Mouse (Mus musculus) limb, embryonic 14.5 days (tissue): ENCODE results near the gene Nr3c2. TPM values are rescaled to one million over a fixed set of nuclear protein-coding genes. Genes with fewer than 3 reads are reported as not detected.
A peak's percentile ranks its signal among the peaks of the same experiment; 100 is the strongest.

ENCODE experiments used
- ATAC-seq: fragments of 200-750 bp; cut with Nextera tagmentation; 2 replicates; pipeline ENCODE4 v1.8.0; 2017; ENCODE audit warnings: low read depth, moderate number of reproducible peaks, moderate TSS enrichment; ENCODE audit not compliant: low FRiP score
- DNase-seq: peaks from one replicate; pipeline ENCODE4 v3.0.0-alpha.2; 2015; ENCODE audit warnings: low spot score
- H3K27ac ChIP-seq: fragments of 300-500 bp; sonication (generic); replicated peaks from 2 replicates; pipeline ENCODE4 v1.5.1; 2014; ENCODE audit warnings: low read depth, mild to moderate bottlenecking, low read length, moderate library complexity, mixed read lengths
- H3K27me3 ChIP-seq: fragments of 300-500 bp; sonication (generic); 2 replicates; pipeline ENCODE4 v1.6.1; 2014; ENCODE audit warnings: low read length, mixed read lengths; ENCODE audit not compliant: control insufficient read depth, insufficient read depth
- H3K36me3 ChIP-seq: fragments of 300-500 bp; sonication (generic); 2 replicates; pipeline ENCODE4 v1.6.1; 2014; ENCODE audit warnings: mild to moderate bottlenecking, low read length, moderate library complexity, mixed read lengths; ENCODE audit not compliant: control insufficient read depth, insufficient read depth
- H3K4me1 ChIP-seq: fragments of 300-500 bp; sonication (generic); 2 replicates; pipeline ENCODE4 v1.6.1; 2014; ENCODE audit warnings: antibody characterized with exemption, low read length, mixed read lengths; ENCODE audit not compliant: control insufficient read depth, insufficient read depth
- H3K4me2 ChIP-seq: fragments of 300-500 bp; sonication (generic); replicated peaks from 2 replicates; pipeline ENCODE4 v1.6.1; 2014; ENCODE audit warnings: low read depth, mild to moderate bottlenecking, low read length, moderate library complexity; ENCODE audit not compliant: severe bottlenecking
- H3K4me3 ChIP-seq: fragments of 300-500 bp; sonication (generic); replicated peaks from 2 replicates; pipeline ENCODE4 v1.5.1; 2014; ENCODE audit warnings: low read length
- H3K9ac ChIP-seq: fragments of 300-500 bp; sonication (generic); 2 replicates; pipeline ENCODE4 v1.6.1; 2014; ENCODE audit warnings: mild to moderate bottlenecking, low read depth, low read length, moderate library complexity; ENCODE audit not compliant: severe bottlenecking
- H3K9me3 ChIP-seq: fragments of 300-500 bp; sonication (generic); 2 replicates; pipeline ENCODE4 v1.6.1; 2016; ENCODE audit warnings: low read length; ENCODE audit not compliant: control insufficient read depth
- POLR2A ChIP-seq: fragments of 200-500 bp; IDR thresholded peaks from 2 replicates; pipeline ENCODE4 v1.8.0; 2012; ENCODE audit warnings: inconsistent platforms, mild to moderate bottlenecking, moderate library complexity, borderline replicate concordance; ENCODE audit not compliant: insufficient read depth, insufficient read length; ENCODE audit errors: extremely low read depth
- WGBS: fragments of 180-500 bp; shearing (Covaris S2); extraction: QIAGEN DNeasy Blood & Tissue Kit; methylation state at CpG from one replicate; pipeline ENCODE4 v1.1.7; 2014; 5-methylcytosine and 5-hydroxymethylcytosine counted together
- polyA plus RNA-seq, 2 experiments: library from polyadenylated mRNA; depleted of rRNA in 1 of 2; stranded (reverse) in 1 of 2; unstranded in 1 of 2; fragments of >200 nt; fragmentation: Nextera tagmentation in 1 of 2; extraction: Ambion mirVana in 1 of 2; gene quantifications; 2 replicates each; pipeline versions ENCODE4 v1.2.1 to v1.2.3; 2012 to 2014

Gene Nr3c2
- polyA plus RNA-seq, 2 experiments = 2.1 to 6.1 TPM

GRCm38 (mm10) chr8:76987876-76988275 lies 88.6 kb downstream of the Nr3c2 start:
- DNase-seq (no peak), ATAC-seq (no peak)
- Histone ChIP-seq H3K4me1 (no peaks in the 10 kb centered on the region), H3K9ac (no peak overlapping the region), H3K9me3 (no peaks in the 10 kb centered on the region), H3K27ac (no peak overlapping the region), H3K4me3 (no peak overlapping the region), H3K36me3 (no peaks in the 10 kb centered on the region), H3K4me2 (no peak overlapping the region), H3K27me3 (no peaks in the 10 kb centered on the region)
- TF ChIP-seq POLR2A = no peak
- WGBS = 56% methylated on average over 3 of the region's 3 CpGs

GRCm38 (mm10) chr8:76998276-76998675 lies 99.0 kb downstream of the Nr3c2 start:
- Histone ChIP-seq H3K36me3 (no peaks in the 10 kb centered on the region), H3K4me2 (no peak overlapping the region), H3K9me3 (no peaks in the 10 kb centered on the region), H3K4me1 (no peaks in the 10 kb centered on the region), H3K4me3 (no peak overlapping the region), H3K27ac (no peak overlapping the region), H3K27me3 (no peaks in the 10 kb centered on the region), H3K9ac (no peak overlapping the region)
- ATAC-seq = no peak
- WGBS = 86% methylated on average over 4 of the region's 4 CpGs
- no peak for DNase-seq
- no peak for TF ChIP-seq POLR2A

DNA sequence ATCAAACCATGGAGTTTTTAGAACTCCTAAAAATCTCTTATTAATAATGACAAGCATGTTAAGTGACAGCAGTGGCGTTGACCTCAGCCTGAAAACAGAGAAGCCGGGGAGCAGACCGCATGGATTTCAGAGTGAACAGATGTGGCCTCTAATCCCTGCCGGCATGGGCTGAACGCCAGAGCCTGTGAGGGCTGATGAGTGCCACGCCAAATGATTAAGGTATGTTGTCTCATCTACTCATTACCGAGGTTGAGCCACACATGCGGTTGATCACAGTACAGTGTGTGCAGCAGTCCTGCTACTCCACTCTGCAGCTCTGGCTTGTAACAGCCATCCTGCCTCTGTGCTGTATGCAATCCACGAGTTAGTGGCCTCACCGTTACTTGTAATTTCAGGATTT lies 110.2 kb downstream of the Nr3c2 start:
- Histone ChIP-seq H3K9ac (no peak overlapping the region), H3K4me3 (no peak overlapping the region), H3K4me1 (no peaks in the 10 kb centered on the region), H3K27ac (no peak overlapping the region), H3K4me2 (no peak overlapping the region), H3K36me3 (no peaks in the 10 kb centered on the region), H3K9me3 (no peaks in the 10 kb centered on the region), H3K27me3 (no peaks in the 10 kb centered on the region)
- no peak for TF ChIP-seq POLR2A
- ATAC-seq (peak; percentile 37; the same call in 1 of the 2 replicates), DNase-seq (peak; percentile 31)
- WGBS = 36% methylated on average over 10 of the region's 10 CpGs

DNA sequence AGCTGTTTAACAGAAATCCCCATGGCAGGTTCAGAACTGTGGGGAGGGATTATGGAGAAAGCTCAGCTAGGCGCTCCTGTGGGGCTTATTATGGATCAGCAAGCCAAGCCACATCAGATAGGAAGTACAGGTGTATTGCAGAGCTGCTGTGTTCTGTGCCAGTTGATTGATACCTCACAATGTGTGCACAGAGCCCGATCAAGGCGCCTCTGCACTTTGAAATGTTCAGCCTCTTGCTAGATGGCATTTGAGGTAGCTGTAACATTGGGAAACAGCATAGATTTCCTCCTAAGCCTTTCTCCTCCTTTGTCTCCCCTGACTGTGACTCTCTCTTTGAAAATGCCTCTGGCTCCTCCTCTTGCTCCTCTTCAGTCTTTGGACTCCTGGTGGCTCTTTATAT lies 112.7 kb downstream of the Nr3c2 start:
- H3K4me2 ChIP-seq = no peak overlapping the region
- H3K9me3 ChIP-seq = no peaks in the 10 kb centered on the region
- no peak for ATAC-seq
- H3K27me3 ChIP-seq = no peaks in the 10 kb centered on the region
- no peak overlapping the region for H3K9ac ChIP-seq
- no peak overlapping the region for H3K27ac ChIP-seq
- no peaks in the 10 kb centered on the region for H3K36me3 ChIP-seq
- DNase-seq = no peak
- WGBS = 68% methylated on average over 3 of the region's 3 CpGs
- no peak overlapping the region for H3K4me3 ChIP-seq
- TF ChIP-seq POLR2A = no peak
- H3K4me1 ChIP-seq = no peaks in the 10 kb centered on the region

GRCm38 (mm10) chr8:77012641-77013040 lies 113.4 kb downstream of the Nr3c2 start:
- Histone ChIP-seq H3K36me3 (no peaks in the 10 kb centered on the region), H3K27me3 (no peaks in the 10 kb centered on the region), H3K4me1 (no peaks in the 10 kb centered on the region), H3K27ac (no peak overlapping the region), H3K4me3 (no peak overlapping the region), H3K9ac (no peak overlapping the region), H3K9me3 (no peaks in the 10 kb centered on the region), H3K4me2 (no peak overlapping the region)
- no peak for ATAC-seq
- no peak for TF ChIP-seq POLR2A
- DNase-seq = no peak
- WGBS = 71% methylated on average over 6 of the region's 6 CpGs

DNA sequence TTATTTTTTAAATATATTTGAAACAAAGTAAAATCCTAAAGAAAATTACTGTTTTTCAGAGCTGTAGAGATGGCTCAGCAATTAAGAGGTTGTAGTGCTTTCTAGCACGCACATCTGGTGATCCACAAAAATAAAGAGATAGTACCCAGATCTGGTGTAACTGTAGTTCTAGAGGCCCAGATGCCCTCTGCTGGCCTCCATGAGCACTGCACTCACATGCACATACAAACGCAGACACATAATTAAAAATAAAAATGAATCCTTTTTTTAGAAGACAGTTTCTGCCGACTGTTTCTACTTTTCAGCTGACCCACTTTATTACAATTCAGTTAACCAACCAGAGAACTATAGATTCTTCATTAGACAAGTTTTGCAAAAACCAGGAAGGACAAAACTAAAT lies 117.5 kb downstream of the Nr3c2 start:
- no peak for ATAC-seq
- Histone ChIP-seq H3K4me1 (no peaks in the 10 kb centered on the region), H3K9me3 (no peaks in the 10 kb centered on the region), H3K4me2 (no peak overlapping the region), H3K9ac (no peak overlapping the region), H3K36me3 (no peaks in the 10 kb centered on the region), H3K27me3 (no peaks in the 10 kb centered on the region), H3K27ac (no peak overlapping the region), H3K4me3 (no peak overlapping the region)
- WGBS = 95% methylated on average over 3 of the region's 3 CpGs
- DNase-seq = no peak
- TF ChIP-seq POLR2A = no peak
